Mouse (Mus musculus) heart, postnatal 36 days (tissue): ENCODE measurements around the gene Wdr18. TPM values are rescaled to one million over a fixed set of nuclear protein-coding genes. Genes with fewer than 3 reads are reported as not detected.

Experiments used
- DNase-seq, 2 experiments: peaks; one replicate each; pipeline ENCODE4 v3.0.0; 2021 to 2022
- intact Hi-C: fragments of 180-260 bp; cut with DNase I; formaldehyde crosslinking; loops from one replicate; pipeline ENCODE4 v1.15.1; 2025
- total RNA-seq, 2 experiments: library from RNA; stranded (reverse); gene quantifications; 2 replicates each; pipeline ENCODE4 v1.2.3; 2021

Gene Wdr18
- total RNA-seq, 2 experiments from 2014 or later: 25.6 to 28.8 TPM

- intact Hi-C loops: no loop called here
- peak in 1 of 2 experiments; percentile 55 for DNase-seq
Observed at GRCm38 (mm10) chr10:80017361-80017760, 57.4 kb downstream of the Wdr18 start.

GRCm38 (mm10) chr10:80017771-80018170 is 57.8 kb downstream of the Wdr18 start:
- intact Hi-C loops: no loop called here

GRCm38 (mm10) chr10:80018739-80019297 is 58.9 kb downstream of the Wdr18 start:
- peak; percentile 42 to 54 for DNase-seq
- intact Hi-C loops: no loop called here

More at GRCm38 (mm10) chr10:80017771-80018170, 57.8 kb downstream of the Wdr18 start:
- DNase-seq: no peak

GRCm38 (mm10) chr10:80019471-80020131 is 59.6 kb downstream of the Wdr18 start:
- intact Hi-C loops: no loop called here
- DNase-seq: peak in 1 of 2 experiments; percentile 39

Other genes with a start within 250 kb of the Wdr18 start
- gene Hcn2, start 243.5 kb upstream of the Wdr18 start, total RNA-seq: 10 to 100 TPM; 20.0 to 26.8 TPM
- 10 to 100 TPM; 42.3 to 48.0 TPM for gene Polrmt, start 213.6 kb upstream of the Wdr18 start, total RNA-seq
- gene Fgf22, start 205.1 kb upstream of the Wdr18 start, total RNA-seq: not detected
- gene Rnf126, start 193.2 kb upstream of the Wdr18 start, total RNA-seq: 10 to 100 TPM; 23.6 to 24.6 TPM
- gene Fstl3, start 182.9 kb upstream of the Wdr18 start, total RNA-seq: 1 to 10 TPM; 4.2 to 4.3 TPM
- not detected for gene Prss57, start 169.2 kb upstream of the Wdr18 start, total RNA-seq
- gene Palm, start 166.6 kb upstream of the Wdr18 start, total RNA-seq: 10 to 100 TPM; 56.0 to 87.0 TPM
- gene Misp, start 139.2 kb upstream of the Wdr18 start, total RNA-seq: under 1 TPM in 1 of 2 experiments, not detected in 1; 0.62 TPM
- gene Ptbp1, start 105.7 kb upstream of the Wdr18 start, total RNA-seq: 10 to 100 TPM; 50.9 to 51.2 TPM
- gene Prtn3, start 85.7 kb upstream of the Wdr18 start, total RNA-seq: not detected
- not detected for gene Plppr3, start 85.5 kb upstream of the Wdr18 start, total RNA-seq
- gene Elane, start 73.9 kb upstream of the Wdr18 start, total RNA-seq: not detected
- 10 to 100 TPM; 11.6 to 63.9 TPM for gene Cfd, start 69.3 kb upstream of the Wdr18 start, total RNA-seq
- gene Med16, start 51.2 kb upstream of the Wdr18 start, total RNA-seq: 10 to 100 TPM; 53.0 to 53.2 TPM
- not detected for gene Gm26602, start 49.3 kb upstream of the Wdr18 start, total RNA-seq
- gene Kiss1r, start 43.2 kb upstream of the Wdr18 start, total RNA-seq: under 1 TPM; 0.17 to 0.38 TPM
- 10 to 100 TPM; 81.0 to 88.1 TPM for gene R3hdm4, start 38.9 kb upstream of the Wdr18 start, total RNA-seq
- 1 to 10 TPM; 1.9 to 2.6 TPM for gene Arid3a, start 33.1 kb upstream of the Wdr18 start, total RNA-seq
- gene Grin3b, start 10.6 kb downstream of the Wdr18 start, total RNA-seq: under 1 TPM; 0.27 to 0.28 TPM
- gene Tmem259, start 24.2 kb downstream of the Wdr18 start, total RNA-seq: 100 to 1,000 TPM; 107 to 120 TPM
- 10 to 100 TPM; 29.9 to 30.6 TPM for gene Cnn2, start 28.4 kb downstream of the Wdr18 start, total RNA-seq
- gene Abca7, start 36.3 kb downstream of the Wdr18 start, total RNA-seq: 1 to 10 TPM; 7.7 to 7.9 TPM
- 1 to 10 TPM; 4.1 to 5.9 TPM for gene Arhgap45, start 56.5 kb downstream of the Wdr18 start, total RNA-seq
- gene Polr2e, start 79.6 kb downstream of the Wdr18 start, total RNA-seq: 10 to 100 TPM; 88.5 to 96.4 TPM
- 100 to 1,000 TPM; 863 to 871 TPM for gene Gpx4, start 87.0 kb downstream of the Wdr18 start, total RNA-seq
- 10 to 100 TPM; 11.2 to 12.2 TPM for gene Sbno2, start 145.4 kb downstream of the Wdr18 start, total RNA-seq
- gene Stk11, start 155.7 kb downstream of the Wdr18 start, total RNA-seq: 100 to 1,000 TPM; 137 to 165 TPM
- 1,000 to 10,000 TPM; 1,105 to 1,168 TPM for gene Atp5d, start 178.5 kb downstream of the Wdr18 start, total RNA-seq
- 1 to 10 TPM; 2.0 to 4.7 TPM for gene Cbarp, start 180.7 kb downstream of the Wdr18 start, total RNA-seq
- gene Midn, start 188.1 kb downstream of the Wdr18 start, total RNA-seq: 100 to 1,000 TPM in 1 of 2 experiments, 10 to 100 TPM in 1; 99.9 to 117 TPM
- gene Cirbp, start 205.8 kb downstream of the Wdr18 start, total RNA-seq: 10 to 100 TPM; 48.2 to 67.0 TPM
- 1 to 10 TPM; 4.4 to 4.6 TPM for gene 1600002K03Rik, start 212.8 kb downstream of the Wdr18 start, total RNA-seq
- gene Efna2, start 219.3 kb downstream of the Wdr18 start, total RNA-seq: 1 to 10 TPM in 1 of 2 experiments, under 1 TPM in 1; 0.75 to 1.1 TPM